Mouse (Mus musculus): ENCODE results near the gene Sh3d19. TPM values are rescaled to one million over a fixed set of nuclear protein-coding genes. Genes with fewer than 3 reads are reported as not detected.

Gene Sh3d19
- polyA plus RNA-seq, 1 experiment from 2014 or later, result 6.2 TPM

- H3K9ac ChIP-seq, result no peak overlapping the region
- H3K27ac ChIP-seq, result no peak overlapping the region
- H3K9me3 ChIP-seq (replicated peaks), result no peaks in the 10 kb centered on the region
- no peak overlapping the region for H3K4me2 ChIP-seq
- no peak overlapping the region for H3K4me3 ChIP-seq (replicated peaks)
- no peaks in the 10 kb centered on the region for H3K4me1 ChIP-seq (replicated peaks)
- DNase-seq (no peak), ATAC-seq (ENCODE audit: low read depth) (no peak)
- no peaks in the 10 kb centered on the region for H3K27me3 ChIP-seq
- no peaks in the 10 kb centered on the region for H3K36me3 ChIP-seq
- 72% methylated on average over 3 of the region's 3 CpGs for WGBS (ENCODE audit: insufficient replicate concordance)
Measured at GRCm38 (mm10) chr3:86072066-86072465, 101.2 kb downstream of the Sh3d19 start.

DNA sequence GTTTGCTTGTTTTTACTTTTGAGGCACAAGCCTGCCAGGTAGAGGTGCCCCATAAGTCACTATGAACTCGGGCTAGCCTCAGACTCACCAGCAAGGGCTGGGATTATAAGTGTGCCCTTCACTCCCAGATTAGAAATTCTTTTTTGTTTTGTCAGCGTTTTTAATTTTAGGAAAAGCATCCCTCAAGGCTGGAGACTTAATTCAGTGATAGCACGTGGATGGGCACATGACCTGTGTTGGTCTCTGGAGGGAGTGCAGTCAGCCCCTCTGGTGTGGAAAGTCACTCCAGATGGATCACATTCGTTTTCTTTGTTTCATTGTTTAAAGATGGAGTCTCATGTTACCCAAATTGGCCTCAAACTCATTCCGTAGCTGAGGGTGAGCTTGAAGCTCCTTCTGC lies 102.0 kb downstream of the Sh3d19 start:
- ATAC-seq (ENCODE audit: low read depth), result no peak
- 66% methylated on average over 5 of the region's 5 CpGs for WGBS (ENCODE audit: insufficient replicate concordance)
- Histone ChIP-seq H3K27ac (no peak overlapping the region), H3K4me1 (replicated peaks) (no peaks in the 10 kb centered on the region), H3K27me3 (no peaks in the 10 kb centered on the region), H3K9me3 (replicated peaks) (no peaks in the 10 kb centered on the region), H3K36me3 (no peaks in the 10 kb centered on the region), H3K4me2 (no peak overlapping the region), H3K4me3 (replicated peaks) (no peak overlapping the region), H3K9ac (no peak overlapping the region)
- DNase-seq, result no peak

- H3K27me3 ChIP-seq, result no peaks in the 10 kb centered on the region
- DNase-seq, result no peak
- no peaks in the 10 kb centered on the region for H3K4me1 ChIP-seq (replicated peaks)
- H3K9me3 ChIP-seq (replicated peaks), result no peaks in the 10 kb centered on the region
- WGBS (ENCODE audit: insufficient replicate concordance), result 82% methylated on average over 5 of the region's 5 CpGs
- no peak overlapping the region for H3K9ac ChIP-seq
- no peak overlapping the region for H3K4me3 ChIP-seq (replicated peaks)
- H3K4me2 ChIP-seq, result no peak overlapping the region
- H3K36me3 ChIP-seq, result no peaks in the 10 kb centered on the region
- no peak for ATAC-seq (ENCODE audit: low read depth)
- no peak overlapping the region for H3K27ac ChIP-seq
Measured at GRCm38 (mm10) chr3:86075593-86075992, 104.7 kb downstream of the Sh3d19 start.

GRCm38 (mm10) chr3:86076511-86077283 lies 105.8 kb downstream of the Sh3d19 start:
- WGBS (ENCODE audit: insufficient replicate concordance), result 56% methylated on average over 14 of the region's 14 CpGs

GRCm38 (mm10) chr3:86083051-86083450 lies 112.1 kb downstream of the Sh3d19 start:
- H3K4me2 ChIP-seq, result no peak overlapping the region
- H3K27ac ChIP-seq, result no peak overlapping the region
- H3K4me1 ChIP-seq (replicated peaks), result peaks cover 10% of the 10 kb centered on the region
- no peak for DNase-seq
- no peaks in the 10 kb centered on the region for H3K9me3 ChIP-seq (replicated peaks)
- no peak for ATAC-seq (ENCODE audit: low read depth)
- no peak overlapping the region for H3K9ac ChIP-seq
- no peaks in the 10 kb centered on the region for H3K27me3 ChIP-seq
- no peak overlapping the region for H3K4me3 ChIP-seq (replicated peaks)
- 71% methylated on average over 8 of the region's 8 CpGs for WGBS (ENCODE audit: insufficient replicate concordance)
- 0 out of 2 replicates have a peak, but pooled peaks cover 5% of the 10 kb centered on the region for H3K36me3 ChIP-seq

More at GRCm38 (mm10) chr3:86076511-86077283, 105.8 kb downstream of the Sh3d19 start:
- Histone ChIP-seq H3K27me3 (no peaks in the 10 kb centered on the region), H3K9ac (no peak overlapping the region), H3K4me1 (replicated peaks) (0 out of 2 replicates have a peak, but pooled peaks cover 4% of the 10 kb centered on the region), H3K4me3 (replicated peaks) (no peak overlapping the region), H3K4me2 (no peak overlapping the region), H3K27ac (no peak overlapping the region), H3K9me3 (replicated peaks) (no peaks in the 10 kb centered on the region), H3K36me3 (no peaks in the 10 kb centered on the region)
- DNase-seq (no peak), ATAC-seq (ENCODE audit: low read depth) (no peak)

DNA sequence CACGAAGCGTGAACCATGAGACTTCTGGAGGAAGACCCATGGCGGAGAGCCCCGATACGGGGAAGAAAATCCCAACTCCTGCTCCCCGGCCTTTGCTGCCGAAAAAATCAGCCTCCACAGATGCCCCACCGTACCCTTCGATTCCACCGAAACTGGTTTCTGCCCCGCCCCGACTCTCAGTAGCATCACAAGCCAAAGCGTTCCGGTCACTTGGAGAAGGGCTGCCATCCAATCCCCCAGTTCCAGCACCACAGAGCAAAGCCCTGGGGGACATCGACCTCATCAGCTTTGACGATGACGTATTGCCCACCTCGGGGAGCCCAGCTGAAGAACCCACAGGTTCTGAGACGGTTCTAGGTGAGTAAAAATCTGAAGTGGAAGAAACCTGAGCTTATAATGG lies 114.1 kb downstream of the Sh3d19 start:
- WGBS (ENCODE audit: insufficient replicate concordance), result 89% methylated on average over 19 of the region's 19 CpGs
- Histone ChIP-seq H3K36me3 (0 out of 2 replicates have a peak, but pooled peaks cover 5% of the 10 kb centered on the region), H3K4me2 (no peak overlapping the region), H3K4me3 (replicated peaks) (no peak overlapping the region), H3K4me1 (replicated peaks) (peaks cover 10% of the 10 kb centered on the region), H3K9me3 (replicated peaks) (no peaks in the 10 kb centered on the region), H3K27me3 (no peaks in the 10 kb centered on the region), H3K27ac (no peak overlapping the region), H3K9ac (no peak overlapping the region)
- ATAC-seq (ENCODE audit: low read depth) (no peak), DNase-seq (no peak)

- Histone ChIP-seq H3K36me3 (0 out of 2 replicates have a peak, but pooled peaks cover 3% of the 10 kb centered on the region), H3K4me1 (replicated peaks) (peaks cover 4% of the 10 kb centered on the region), H3K27me3 (no peaks in the 10 kb centered on the region), H3K9ac (0 out of 2 replicates have a peak overlapping the region, but pooled peaks have one; percentile 9), H3K4me3 (replicated peaks) (no peak overlapping the region), H3K4me2 (no peak overlapping the region), H3K9me3 (replicated peaks) (no peaks in the 10 kb centered on the region), H3K27ac (no peak overlapping the region)
- no peak for DNase-seq
- WGBS (ENCODE audit: insufficient replicate concordance), result 67% methylated on average over 3 of the region's 3 CpGs
- no peak for ATAC-seq (ENCODE audit: low read depth)
Measured at GRCm38 (mm10) chr3:86087872-86088271, 117.0 kb downstream of the Sh3d19 start.

DNA sequence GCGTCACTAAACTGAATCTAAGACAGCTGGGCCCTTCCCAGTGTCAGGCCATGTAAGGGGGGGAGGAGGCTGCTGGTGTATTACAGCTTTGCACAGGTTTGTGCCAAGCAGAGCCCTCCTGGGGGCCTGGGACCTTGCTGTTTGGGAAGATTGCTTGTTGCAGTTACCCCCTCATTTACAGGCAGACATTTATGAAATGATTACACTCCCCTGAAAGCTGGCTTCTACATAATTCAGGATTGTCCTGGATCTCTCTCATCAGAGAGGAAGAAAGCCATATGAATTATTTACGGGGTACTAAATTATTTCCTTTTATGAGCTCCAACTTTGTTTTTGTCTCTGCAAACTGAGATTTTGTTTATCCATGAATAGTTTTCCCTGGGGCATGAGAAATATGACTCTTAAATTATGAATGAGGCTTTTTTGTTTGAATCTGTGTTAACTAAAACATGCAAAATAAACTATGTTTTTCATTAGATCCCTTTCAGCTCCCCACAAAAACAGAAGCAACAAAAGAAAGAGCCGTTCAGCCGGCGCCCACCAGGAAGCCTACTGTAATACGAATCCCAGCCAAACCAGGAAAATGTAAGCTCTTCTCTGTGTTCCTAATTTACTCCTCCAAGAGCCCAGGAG lies 122.4 kb downstream of the Sh3d19 start:
- H3K36me3 ChIP-seq, result no peaks in the 10 kb centered on the region
- no peak overlapping the region for H3K4me2 ChIP-seq
- H3K27ac ChIP-seq, result no peak overlapping the region
- H3K4me3 ChIP-seq (replicated peaks), result no peak overlapping the region
- H3K27me3 ChIP-seq, result no peaks in the 10 kb centered on the region
- no peaks in the 10 kb centered on the region for H3K4me1 ChIP-seq (replicated peaks)
- DNase-seq (no peak), ATAC-seq (ENCODE audit: low read depth) (no peak)
- H3K9me3 ChIP-seq (replicated peaks), result no peaks in the 10 kb centered on the region
- 77% methylated on average over 6 of the region's 6 CpGs for WGBS (ENCODE audit: insufficient replicate concordance)
- H3K9ac ChIP-seq, result no peak overlapping the region

GRCm38 (mm10) chr3:86093907-86094306 lies 123.0 kb downstream of the Sh3d19 start:
- DNase-seq, result no peak
- 80% methylated on average over 5 of the region's 5 CpGs for WGBS (ENCODE audit: insufficient replicate concordance)
- no peak for ATAC-seq (ENCODE audit: low read depth)

DNA sequence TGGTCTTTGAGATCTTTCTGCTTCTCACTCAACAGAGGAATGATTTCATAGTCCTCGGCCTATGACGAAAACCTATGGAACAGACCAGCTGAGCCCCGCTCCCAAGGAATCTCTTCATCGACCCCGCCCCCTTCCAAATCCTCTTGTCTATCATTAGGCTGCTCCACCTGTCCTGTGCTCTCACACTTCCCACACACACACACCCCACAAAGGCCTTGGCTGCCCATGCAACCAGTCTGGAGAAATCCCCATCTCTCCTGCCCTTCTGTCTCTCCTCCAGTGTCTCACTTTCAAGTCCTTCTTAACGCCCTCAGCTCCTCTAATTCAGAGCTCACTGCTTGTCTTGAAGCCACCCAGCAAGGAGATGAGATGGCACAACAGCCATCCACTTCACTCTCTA lies 131.0 kb downstream of the Sh3d19 start:
- Histone ChIP-seq H3K27ac (no peak overlapping the region), H3K4me3 (replicated peaks) (no peak overlapping the region), H3K4me1 (replicated peaks) (peaks cover 26% of the 10 kb centered on the region), H3K9me3 (replicated peaks) (no peaks in the 10 kb centered on the region), H3K27me3 (no peaks in the 10 kb centered on the region), H3K9ac (no peak overlapping the region), H3K36me3 (0 out of 2 replicates have a peak, but pooled peaks cover 2% of the 10 kb centered on the region), H3K4me2 (no peak overlapping the region)
- no peak for ATAC-seq (ENCODE audit: low read depth)
- 83% methylated on average over 6 of the region's 6 CpGs for WGBS (ENCODE audit: insufficient replicate concordance)
- DNase-seq, result no peak

More at GRCm38 (mm10) chr3:86093907-86094306, 123.0 kb downstream of the Sh3d19 start:
- Histone ChIP-seq H3K27ac (no peak overlapping the region), H3K9ac (no peak overlapping the region), H3K4me3 (replicated peaks) (no peak overlapping the region), H3K27me3 (no peaks in the 10 kb centered on the region), H3K4me1 (replicated peaks) (no peaks in the 10 kb centered on the region), H3K36me3 (no peaks in the 10 kb centered on the region), H3K4me2 (no peak overlapping the region), H3K9me3 (replicated peaks) (no peaks in the 10 kb centered on the region)

DNA sequence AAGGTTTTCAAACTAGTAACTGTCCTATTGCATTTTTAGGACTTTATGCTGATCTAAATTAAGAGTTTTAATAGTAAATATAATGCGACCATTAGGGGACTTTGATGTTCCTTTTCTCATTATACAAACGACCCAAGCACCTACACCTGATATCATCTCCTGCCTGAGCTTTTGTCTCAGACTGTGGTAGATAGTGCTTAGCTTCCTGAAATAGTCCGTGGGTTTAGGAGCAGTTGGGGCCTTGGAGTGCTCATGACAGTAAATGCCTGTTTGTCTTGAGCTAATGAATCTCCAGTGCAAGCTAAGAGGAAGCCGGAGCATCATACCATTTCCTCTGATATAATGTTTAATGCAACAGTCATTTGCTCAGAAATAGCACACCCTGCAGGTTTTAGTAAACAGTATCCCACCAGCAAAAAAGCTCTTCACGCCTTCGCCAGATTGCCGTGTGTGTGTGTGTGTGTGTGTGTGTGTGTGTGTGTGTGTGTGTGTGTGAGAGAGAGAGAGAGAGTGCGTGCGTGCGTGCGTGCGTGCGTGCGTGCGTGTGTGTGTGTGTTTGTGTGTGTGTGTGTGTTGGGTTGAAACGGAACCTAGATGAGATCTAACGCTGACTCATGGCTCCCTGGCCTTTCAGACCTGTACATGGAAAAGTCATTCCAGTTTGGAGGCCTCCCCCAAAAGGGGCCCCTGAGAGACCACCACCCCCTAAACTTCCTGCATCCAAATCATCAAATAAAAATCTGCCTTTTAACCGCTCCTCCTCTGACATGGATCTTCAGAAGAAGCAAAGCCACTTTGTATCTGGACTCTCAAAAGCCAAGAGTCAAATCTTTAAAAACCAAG lies 132.8 kb downstream of the Sh3d19 start:
- DNase-seq (no peak), ATAC-seq (ENCODE audit: low read depth) (no peak)
- Histone ChIP-seq H3K9ac (0 out of 2 replicates have a peak overlapping the region, but pooled peaks have one; percentile 19), H3K9me3 (replicated peaks) (no peaks in the 10 kb centered on the region), H3K4me2 (0 out of 2 replicates have a peak overlapping the region, but pooled peaks have one; percentile 19), H3K36me3 (0 out of 2 replicates have a peak, but pooled peaks cover 2% of the 10 kb centered on the region), H3K27ac (peak overlapping the region; percentile 51), H3K4me3 (replicated peaks) (no peak overlapping the region), H3K4me1 (replicated peaks) (peaks cover 42% of the 10 kb centered on the region), H3K27me3 (no peaks in the 10 kb centered on the region)
- WGBS (ENCODE audit: insufficient replicate concordance), result 63% methylated on average over 18 of the region's 18 CpGs

Measured in liver, embryonic 13.5 days (tissue).